Mouse (Mus musculus) kidney, postnatal 4 days (tissue): ENCODE measurements around the gene Marc1.

Experiments used
- DNase-seq, 2 experiments: peaks; one replicate each; pipeline ENCODE4 v3.0.0; 2021; ENCODE audit warnings: mixed read lengths in 2 of 2

The Marc1 gene

DNA sequence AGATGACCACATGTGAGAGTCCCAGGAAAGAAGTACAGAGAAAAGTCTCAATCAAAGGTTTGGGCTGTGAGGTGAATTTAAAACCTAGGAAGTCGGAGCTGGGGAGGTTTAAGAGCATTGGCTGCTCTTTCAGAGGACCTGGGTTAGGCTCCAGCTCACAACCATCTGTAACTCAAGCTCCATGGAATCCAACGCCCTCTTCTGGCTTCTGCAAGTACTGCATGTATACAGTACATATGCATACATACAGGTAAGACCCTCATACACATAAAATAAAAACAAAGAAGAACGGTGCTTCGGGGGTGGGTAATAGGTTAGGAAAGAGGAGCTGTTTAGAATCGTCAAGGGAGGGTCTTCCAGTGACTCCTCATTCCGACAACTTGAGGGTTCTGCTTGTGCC lies 6.7 kb upstream of the Marc1 start:
- no peak for DNase-seq

DNA sequence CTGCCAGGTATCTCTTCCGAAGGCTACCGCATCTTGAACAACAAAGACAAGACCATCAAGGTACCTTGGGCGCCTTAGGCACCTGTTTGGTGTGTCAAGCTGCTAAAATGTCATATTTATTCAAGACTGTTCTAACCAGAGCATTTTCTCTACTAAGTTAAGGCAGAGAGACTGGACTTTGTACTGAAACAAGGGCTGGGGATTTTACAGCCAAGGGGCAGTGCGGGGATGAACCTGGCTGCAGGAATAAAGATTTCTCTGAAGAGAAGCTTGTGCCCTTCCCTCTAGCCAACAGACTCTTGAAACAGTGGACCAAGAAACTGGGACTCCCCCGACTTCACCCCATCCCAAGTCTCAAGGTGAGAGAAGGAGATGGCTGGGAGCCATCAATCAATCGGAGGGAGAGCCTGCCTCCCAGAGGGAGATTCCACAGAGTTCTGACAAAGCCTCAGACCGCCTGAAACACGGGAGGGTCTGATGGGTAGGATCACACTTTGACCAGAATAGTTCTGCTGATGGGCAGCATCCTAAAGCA lies 670 bp upstream of the Marc1 start:
- peak in 1 of 2 experiments; percentile 18 for DNase-seq

DNA sequence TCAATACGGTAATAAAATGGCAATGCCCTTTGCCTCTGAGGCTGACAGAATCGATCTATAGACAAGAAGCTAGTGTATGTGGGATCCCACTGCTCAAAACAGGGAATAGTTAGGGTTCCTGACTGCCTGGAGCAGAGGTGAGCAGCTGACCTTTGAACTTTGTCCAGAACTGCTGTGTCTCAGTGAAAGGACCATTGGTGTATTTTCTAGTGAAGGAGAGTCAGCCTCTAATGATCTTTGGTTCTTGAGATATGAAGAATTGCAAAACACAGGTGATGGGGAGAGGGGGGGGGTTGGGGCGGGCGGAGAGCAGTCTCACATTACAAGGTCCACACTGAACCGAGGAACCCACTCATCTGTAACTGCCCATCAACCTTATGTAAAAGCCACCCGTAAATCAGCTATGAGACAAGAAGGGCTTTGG lies 1.5 kb downstream of the Marc1 start:
- no peak for DNase-seq

DNA sequence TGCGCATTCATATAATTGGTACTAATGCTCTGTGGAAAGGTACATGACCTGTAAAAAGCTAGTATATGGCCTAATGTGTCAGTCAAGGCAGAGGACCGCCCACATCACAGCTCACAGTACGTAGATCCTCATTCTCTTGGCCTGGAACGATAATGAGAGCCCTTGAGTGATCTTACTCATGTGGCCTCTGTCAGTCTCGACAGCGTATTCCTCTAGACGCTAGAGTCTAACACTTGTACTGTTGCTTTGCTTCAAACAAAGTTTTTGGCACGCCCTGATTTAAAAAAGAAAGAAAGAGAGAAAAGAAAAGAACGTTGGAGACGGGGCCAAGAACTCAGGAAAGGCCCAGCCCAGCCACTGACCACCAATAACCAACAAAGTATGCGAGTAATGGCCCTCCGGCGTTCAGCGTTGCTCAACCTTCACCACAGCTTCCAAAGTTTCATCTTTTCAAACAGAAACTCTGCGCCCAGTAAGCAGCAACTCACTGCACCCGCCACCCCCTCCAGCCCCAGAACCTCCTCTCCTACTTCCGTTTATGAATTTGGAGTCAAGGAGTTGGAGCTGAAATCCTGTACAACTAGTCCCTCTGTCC lies 2.6 kb downstream of the Marc1 start:
- DNase-seq = no peak

DNA sequence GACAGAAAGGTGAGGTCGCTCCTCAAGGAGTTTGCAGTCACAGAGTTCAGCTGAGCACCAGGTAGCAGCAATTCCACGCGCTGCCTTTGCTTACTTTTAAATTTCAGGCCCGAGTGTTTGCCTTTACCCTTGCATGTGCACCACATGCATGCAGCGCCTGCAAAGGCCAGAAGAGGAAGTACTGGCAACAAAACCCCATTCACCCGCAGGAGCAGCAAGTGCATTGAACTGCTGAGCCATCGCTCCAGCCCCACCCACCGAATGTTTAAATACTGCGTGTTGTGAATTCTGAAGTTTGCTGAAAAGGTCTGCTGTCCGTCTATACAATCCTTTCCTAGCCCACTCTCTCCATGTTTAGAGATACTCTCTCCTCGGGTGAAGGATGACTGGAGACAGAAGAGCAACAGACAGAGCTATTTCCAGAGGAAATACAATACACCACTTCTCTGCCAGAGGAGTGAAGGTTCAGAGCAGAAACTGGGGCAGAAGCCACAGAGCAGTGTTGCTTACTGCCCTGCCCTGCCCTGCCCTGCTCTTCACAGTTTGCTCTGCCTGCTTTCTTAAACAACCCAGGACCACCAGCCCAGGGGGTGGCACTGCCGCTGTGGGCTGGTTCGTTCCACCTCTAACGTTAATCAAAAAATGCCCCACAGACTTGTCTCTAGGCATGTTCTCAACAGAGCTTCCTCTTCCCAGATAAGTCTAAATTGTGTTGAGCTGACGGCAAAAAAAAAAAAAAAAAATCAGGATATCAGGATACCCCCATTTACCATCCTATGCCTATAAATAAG lies 3.3 kb downstream of the Marc1 start:
- peak; percentile 21 to 33 for DNase-seq

DNA sequence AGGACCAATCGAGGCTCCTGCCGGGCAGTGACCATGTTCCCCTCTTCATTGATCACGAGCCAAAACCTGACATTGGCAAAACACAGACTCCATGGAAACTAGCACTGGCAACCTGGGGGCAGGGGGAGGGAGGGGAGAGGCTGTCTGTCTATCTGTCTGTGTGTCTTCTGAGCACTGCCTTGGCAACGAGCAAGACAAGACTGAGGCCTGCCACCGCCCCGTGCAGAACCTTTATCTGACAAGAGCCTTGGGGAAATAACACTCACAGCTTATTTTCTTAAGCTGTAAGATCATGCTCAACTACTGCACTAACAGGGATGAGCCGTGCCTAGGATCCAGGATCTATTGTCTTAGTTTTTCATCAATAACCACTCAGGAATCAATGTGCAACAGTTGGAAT lies 4.0 kb downstream of the Marc1 start:
- DNase-seq = no peak

DNA sequence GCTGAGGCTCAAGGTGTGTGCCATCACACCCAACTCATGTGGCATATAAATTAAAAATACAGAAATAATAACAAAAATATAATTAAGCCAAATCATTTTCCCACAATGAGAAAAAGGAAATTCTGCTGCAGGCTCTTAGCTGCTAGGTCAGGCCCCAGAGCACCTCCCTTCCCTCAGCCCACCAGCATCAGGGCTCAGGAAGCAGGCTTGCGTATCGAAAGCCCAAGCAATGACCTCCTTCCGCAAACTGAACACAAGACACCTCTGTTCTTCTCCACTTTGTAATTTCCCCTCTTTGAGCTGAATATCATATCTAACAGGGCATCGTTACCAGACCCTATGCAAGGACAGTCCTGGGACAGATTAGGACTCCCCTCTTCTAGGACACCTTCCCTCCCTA lies 5.4 kb downstream of the Marc1 start:
- no peak for DNase-seq

DNA sequence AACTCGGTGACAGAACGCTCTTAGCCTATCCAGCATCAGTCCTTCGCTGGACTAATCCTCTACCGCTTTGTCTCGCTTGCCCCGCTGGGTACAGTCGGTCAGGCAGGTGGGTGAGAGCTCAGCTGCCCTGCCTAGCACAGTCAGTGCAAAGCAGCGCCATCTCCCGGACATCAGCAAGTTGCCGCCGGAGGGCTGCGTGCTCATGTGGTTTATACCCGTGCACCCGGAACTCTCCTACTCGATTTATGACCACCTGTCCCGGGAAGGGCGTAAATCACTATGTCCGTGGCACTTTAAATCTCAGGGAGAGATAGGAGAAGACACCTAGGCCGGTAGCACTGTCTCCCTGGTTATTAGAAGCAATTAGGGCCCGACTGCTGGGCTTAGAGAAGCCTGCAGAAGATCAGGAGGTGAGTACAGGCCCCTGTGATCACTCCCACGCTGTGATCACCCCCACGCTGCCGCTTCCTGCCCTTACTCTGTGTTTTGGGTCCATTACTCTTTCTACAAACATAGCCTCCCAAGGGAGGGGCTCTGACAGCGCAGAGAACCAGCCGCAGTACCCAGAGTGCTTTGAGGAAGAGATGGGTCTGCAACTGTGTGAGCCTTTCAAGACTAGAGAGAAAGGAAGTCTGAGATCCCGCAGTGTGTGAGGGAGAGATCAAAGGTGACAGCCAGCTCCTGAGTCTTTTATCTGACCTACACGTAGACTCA lies 17.8 kb downstream of the Marc1 start:
- peak; percentile 79 to 86 for DNase-seq

DNA sequence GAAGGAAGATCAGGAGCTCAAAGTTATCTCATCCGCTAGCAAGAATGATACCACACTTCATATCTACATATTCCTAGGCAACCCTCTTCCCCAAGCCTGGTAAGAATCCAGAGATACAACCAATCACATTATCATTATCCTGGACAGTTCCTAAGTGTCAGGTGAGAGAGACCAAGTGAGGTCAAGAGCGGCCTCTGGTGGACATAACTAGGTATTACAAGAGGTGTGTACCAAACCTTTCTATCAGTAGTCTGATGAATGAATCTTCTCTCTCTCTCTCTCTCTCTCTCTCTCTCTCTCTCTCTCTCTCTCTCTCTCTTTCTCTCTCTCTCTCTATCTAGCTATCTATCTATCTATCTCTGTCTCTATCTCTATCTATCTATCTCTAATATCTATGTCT lies 20.0 kb downstream of the Marc1 start:
- DNase-seq = peak; percentile 43 to 61

DNA sequence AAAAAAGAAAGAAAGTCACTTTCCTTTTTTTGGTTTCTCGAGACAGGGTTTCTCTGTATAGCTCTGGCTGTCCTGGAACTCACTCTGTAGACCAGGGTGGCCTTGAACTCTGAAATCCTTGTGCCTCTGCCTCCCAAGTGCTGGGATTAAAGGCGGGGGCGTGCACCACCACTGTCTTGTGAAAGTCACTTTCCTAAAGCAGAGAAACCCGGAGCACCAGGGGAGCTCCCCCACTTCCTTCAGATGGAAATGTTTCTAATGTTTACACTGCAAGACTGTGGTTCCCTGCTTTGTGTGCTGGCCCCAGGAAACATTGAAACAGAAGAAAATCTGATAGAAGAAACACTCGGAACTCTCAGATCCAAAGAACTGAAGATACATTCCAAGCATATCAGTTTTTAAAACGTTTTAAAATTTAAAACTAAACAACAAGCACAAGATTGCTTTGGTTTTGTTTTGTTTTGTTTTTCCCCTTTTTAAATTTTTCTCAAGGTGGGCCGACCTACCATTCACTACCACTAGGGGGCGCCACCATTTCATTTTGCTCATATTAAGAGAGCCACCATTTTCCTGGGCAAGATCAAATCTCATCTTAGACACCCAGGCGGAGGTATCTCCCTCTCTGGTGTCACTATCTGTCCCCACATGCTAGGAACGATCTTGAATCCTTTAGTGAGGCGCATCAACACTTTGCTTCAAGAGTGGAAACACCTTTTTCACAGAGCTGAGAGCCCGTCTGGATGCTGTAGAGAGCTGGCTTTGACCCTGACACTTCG lies 24.5 kb downstream of the Marc1 start:
- DNase-seq = no peak

DNA sequence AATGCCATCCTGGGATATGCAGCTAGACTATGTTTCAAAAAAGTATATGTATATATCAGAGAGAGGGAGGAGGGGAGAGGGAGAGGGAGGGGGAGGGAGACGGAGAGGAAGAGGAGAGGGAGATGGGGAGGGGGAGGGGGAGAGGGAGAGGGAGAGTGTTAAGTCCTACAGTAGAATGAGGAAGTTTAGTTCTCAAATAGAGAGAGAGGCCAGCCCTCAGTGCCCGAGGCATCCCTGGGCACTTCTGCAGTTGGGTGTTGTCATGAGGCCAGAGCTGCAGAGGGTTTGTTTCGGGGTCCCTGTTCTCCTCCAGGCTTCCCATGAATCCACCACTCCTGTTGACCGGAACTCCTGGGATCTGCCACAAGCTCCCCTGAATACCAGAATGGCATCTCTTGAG lies 27.5 kb downstream of the Marc1 start:
- no peak for DNase-seq

DNA sequence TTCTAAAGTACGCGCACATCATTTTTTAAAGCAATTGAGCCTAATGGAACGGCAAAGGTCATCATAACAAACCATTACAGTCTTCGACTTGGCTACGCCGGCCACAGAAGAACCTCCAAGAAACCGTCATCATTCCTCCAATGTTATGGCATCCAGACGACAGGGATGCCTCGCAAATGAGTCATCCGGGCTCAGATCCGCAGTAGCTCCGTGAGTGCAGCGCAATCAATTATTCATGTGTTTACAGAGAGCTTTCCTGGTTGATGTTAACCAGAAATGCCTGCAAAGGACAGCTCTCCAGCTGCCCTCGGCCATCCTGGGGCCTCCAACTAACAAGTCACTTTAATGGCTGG lies 29.0 kb downstream of the Marc1 start:
- DNase-seq = peak; percentile 41 to 64

DNA sequence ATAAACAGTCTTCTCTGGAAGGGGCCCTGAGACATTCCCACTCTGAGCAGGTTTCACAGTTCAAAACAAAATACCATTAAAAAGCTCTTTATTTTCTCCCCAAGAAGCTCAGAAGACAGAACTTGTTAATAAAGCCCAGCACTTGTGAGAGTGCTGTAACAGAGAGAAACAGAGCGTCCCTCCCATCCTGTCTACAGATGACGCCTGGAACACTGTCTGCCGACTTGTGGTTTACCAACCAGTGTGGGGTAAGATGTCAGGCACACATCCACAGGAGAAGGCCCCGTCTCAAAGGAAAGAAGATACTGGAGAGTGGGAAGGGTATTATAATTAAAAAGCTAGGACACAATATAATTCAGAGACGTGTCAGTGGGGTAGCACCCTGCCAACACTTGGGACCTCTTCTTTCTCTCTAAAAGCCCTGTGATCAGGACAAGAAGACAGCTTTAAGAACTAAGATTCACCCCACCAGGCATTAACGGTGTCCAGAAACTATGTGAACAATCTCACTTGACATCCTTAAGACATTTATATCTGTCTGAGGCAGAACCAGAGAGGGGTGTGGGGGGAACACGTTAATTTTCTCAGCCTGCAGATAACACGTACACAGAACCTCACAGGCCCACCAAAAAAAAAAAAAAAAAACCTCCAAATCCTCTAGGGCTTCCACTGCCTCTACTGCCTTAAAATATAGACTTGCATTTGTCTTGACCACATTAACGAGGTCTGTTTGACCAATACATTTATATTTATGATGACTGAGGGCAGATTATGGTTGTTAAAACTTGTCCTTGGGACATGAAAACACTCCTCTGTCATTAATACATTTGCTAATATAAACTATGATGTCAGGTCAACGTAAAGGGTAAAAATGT lies 29.6 kb downstream of the Marc1 start:
- no peak for DNase-seq

DNA sequence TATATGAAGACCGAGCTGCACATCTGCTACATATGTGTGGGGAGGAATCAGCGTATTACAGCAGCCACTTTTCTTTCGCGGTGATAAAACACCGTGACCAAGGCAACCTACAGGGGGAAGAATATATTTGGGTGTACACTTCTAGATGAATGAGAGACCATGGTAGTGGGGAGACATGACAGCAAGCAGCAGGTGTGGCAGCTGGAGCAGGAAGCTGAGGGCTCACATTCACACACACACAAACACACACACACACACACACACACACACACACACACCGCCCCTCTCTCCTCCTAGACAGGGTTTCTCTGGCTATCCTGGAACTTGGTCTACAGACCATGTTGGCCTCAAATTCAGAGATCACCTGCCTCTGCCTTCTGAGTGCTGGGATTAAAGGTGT lies 33.0 kb downstream of the Marc1 start:
- no peak for DNase-seq

DNA sequence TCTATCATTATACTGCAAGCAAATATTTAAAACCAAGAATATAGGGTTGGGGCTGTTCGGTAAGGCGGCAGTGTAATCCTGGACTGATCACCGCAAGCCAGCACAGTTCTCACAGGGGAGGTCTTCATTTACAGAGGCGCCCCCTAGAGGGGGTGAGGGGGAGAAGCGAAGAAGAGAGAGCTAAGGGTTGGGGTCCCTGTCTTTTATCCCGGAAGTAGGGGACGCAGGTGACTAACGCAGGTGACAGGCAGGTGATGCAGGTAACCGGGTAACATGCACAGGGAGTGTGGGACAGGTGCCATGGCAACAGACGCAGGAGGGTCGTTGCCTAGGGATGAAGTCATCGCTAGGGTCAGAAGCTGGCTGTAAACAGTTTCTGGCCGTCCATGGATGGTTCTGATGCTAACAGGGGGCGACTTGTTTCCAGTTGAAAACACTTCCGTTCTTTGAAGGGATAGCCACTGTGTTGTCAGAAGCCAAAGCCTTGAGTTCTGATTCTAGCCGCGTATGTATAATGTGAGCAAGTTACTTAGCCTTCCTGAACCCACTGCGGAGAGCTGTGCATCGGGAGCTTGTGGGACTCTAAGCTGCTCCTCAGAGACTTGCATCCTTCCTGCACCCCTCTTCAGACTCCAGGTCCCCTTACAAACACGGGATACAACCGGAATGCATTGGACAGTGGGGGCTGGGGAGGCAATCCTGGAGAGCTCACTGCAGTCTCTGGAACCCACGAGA lies 33.9 kb downstream of the Marc1 start:
- no peak for DNase-seq

DNA sequence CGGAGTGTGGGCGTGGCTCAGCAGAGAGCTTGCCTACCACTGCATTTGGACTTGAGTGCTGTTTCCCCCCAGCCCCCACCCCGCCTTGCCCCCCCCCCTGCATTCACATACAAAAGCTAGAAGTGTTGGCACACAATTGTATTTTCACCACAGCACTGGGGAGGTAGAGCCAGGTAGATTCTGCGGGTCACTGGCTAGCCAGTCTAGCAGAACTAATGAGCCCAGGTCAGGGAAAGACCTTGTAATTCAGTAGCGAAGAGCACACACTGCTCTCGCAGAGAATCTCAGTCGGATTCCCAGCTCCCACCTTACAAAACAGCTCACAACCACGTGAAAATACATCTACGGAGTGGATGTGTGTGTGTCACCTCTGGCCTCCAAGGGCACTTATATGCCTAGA lies 35.8 kb downstream of the Marc1 start:
- DNase-seq = no peak

DNA sequence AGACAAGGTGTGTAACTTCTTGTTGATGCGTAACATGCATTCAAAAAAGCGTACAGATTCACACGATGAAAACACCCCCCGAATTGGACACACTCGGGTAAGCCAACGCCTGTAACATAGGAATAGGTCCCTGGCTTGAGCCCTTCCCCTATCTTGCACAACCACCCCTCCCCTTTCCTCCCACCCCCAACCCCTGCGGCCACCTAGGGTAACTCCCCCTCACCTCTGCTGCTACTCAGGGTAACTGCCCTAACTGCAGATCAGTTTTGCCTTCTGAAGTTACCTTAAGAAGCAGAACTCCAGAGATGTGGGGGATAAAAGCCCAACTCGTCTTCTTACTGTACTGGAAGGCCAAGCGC lies 39.2 kb downstream of the Marc1 start:
- DNase-seq = no peak

DNA sequence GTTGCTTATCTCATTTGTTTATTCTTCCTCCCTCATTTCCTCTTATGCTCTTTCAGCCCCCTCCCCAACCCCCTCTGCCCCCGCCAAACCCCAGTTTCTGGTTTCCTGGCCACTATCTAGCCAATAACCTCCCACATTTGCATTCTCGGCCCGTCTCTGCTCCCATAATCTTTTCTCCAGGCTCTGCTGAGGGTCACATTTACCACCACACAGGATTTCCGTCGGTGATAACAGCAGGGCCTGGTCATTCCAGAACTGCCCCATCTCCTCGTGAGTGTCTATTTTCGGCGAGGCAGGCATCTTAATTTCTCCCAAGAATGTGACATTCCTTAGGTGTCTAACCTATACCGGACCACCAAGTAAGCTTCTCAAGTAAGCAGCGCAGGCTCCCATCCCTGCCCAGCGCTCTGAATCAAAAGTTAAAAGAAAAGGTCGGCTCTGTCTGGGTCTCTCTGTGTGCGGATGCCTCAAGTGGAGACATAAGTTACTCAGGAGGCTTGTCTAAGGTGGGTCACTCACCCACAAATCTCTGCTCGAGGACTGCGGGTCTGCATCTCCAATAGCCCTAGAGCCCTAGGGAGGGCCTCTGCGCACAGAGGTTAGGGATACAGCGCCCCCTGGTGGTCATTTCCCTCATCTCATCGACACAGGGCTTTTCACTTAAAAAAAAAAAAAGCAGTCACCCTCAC lies 39.8 kb downstream of the Marc1 start:
- DNase-seq = peak; percentile 93

DNA sequence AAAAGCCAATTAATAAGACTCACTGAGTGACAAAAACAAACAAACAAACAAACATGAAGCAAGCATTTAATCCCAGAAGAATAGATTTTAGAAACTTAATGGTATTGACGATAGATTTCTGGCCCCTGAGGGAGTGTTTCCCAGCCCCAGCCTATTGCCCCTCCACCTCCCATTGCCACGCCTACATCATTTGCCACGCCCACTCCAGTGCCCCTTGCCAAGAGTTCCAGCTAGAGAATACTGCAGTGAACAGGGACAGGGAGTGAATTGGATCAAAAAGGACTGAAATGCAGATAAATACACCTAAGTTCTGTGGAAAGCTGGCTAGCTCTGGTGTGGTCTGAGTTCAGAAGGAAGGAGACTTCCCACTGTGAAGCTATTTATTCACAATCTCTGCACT lies 47.2 kb downstream of the Marc1 start:
- DNase-seq = peak in 1 of 2 experiments; percentile 15

DNA sequence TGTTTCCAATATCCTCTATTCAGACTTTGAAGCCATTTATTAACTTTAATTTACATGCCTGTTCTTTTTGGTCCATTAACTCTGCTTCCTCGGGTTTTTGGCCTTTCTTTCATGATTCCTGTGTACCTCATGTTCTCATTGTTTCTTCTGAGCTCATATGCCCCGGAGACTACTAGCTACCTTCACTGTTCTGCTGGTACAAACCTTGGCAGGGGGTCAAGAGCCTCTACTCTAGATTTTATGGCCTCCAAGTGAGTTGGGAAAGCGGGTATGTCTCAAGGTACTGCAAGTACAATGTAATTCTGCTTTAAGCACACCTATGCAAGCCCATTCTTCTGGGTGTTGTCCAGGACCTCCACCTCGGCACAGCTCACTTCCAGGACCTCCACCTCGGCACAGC lies 48.2 kb downstream of the Marc1 start:
- DNase-seq = no peak

DNA sequence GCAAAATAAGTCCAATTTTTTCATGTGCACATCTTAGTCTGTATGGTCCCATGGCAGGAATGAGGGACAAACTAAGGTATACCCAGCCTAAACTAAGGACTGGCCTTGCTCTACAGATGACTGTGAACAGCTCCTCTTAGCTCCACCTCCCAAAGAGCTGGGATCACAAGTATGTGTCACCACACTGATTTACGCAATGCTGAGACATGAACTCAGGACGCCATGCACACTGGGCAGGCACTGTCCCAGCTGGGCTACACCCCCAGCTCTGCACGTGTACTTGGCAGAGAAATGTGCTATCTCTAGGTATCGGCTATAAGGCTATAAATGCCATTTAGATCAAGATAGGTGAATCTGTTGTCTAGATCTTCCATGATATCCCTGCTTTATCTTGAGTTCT lies 49.1 kb downstream of the Marc1 start:
- no peak for DNase-seq
